Mouse (Mus musculus) cerebellum, postnatal 36 days (tissue): ENCODE measurements around the gene Maml3.

Experiments used
- DNase-seq, 2 experiments: peaks; one replicate each; pipeline ENCODE4 v3.0.0; 2021 to 2022; ENCODE audit warnings: mixed read lengths in 2 of 2

Maml3 gene

GRCm38 (mm10) chr3:51952267-51952666, 152.6 kb downstream of the Maml3 start:
- no peak for DNase-seq

- peak in 1 of 2 experiments; percentile 22 for DNase-seq
Measured at GRCm38 (mm10) chr3:51949651-51950050, 155.2 kb downstream of the Maml3 start.

GRCm38 (mm10) chr3:51947168-51947567, 157.7 kb downstream of the Maml3 start:
- no peak for DNase-seq

GRCm38 (mm10) chr3:51943642-51944041, 161.2 kb downstream of the Maml3 start:
- DNase-seq = no peak

- DNase-seq = no peak
Measured at GRCm38 (mm10) chr3:51941781-51942180, 163.1 kb downstream of the Maml3 start.

GRCm38 (mm10) chr3:51939864-51940263, 165.0 kb downstream of the Maml3 start:
- DNase-seq = no peak

- DNase-seq = no peak
Measured at GRCm38 (mm10) chr3:51939054-51939453, 165.8 kb downstream of the Maml3 start.

GRCm38 (mm10) chr3:51937176-51937575, 167.7 kb downstream of the Maml3 start:
- no peak for DNase-seq

GRCm38 (mm10) chr3:51934531-51935485, 170.1 kb downstream of the Maml3 start:
- DNase-seq = no peak

- no peak for DNase-seq
Measured at GRCm38 (mm10) chr3:51928188-51928587, 176.7 kb downstream of the Maml3 start.

GRCm38 (mm10) chr3:51927591-51927990, 177.3 kb downstream of the Maml3 start:
- no peak for DNase-seq

GRCm38 (mm10) chr3:51927043-51927442, 177.8 kb downstream of the Maml3 start:
- no peak for DNase-seq

GRCm38 (mm10) chr3:51925758-51926157, 179.1 kb downstream of the Maml3 start:
- no peak for DNase-seq

- no peak for DNase-seq
Measured at GRCm38 (mm10) chr3:51924636-51925035, 180.2 kb downstream of the Maml3 start.

GRCm38 (mm10) chr3:51923800-51924199, 181.1 kb downstream of the Maml3 start:
- DNase-seq = no peak

- no peak for DNase-seq
Measured at GRCm38 (mm10) chr3:51916902-51917301, 188.0 kb downstream of the Maml3 start.

GRCm38 (mm10) chr3:51916060-51916870, 188.6 kb downstream of the Maml3 start:
- DNase-seq = no peak

GRCm38 (mm10) chr3:51915415-51915814, 189.5 kb downstream of the Maml3 start:
- DNase-seq = no peak

- no peak for DNase-seq
Measured at GRCm38 (mm10) chr3:51914900-51915299, 190.0 kb downstream of the Maml3 start.

GRCm38 (mm10) chr3:51913498-51913897, 191.4 kb downstream of the Maml3 start:
- no peak for DNase-seq

GRCm38 (mm10) chr3:51912214-51912613, 192.7 kb downstream of the Maml3 start:
- no peak for DNase-seq

- DNase-seq = no peak
Measured at GRCm38 (mm10) chr3:51908437-51908990, 196.4 kb downstream of the Maml3 start.
